Mouse (Mus musculus) G1E (cell line): Measurements from ENCODE around the gene Snx25.

Experiments used
- CTCF ChIP-seq: IDR thresholded peaks from 2 replicates; pipeline ENCODE4 v1.5.1; 2012; ENCODE audit warnings: low read depth, low read length, inconsistent platforms, mixed read lengths
- POLR2AphosphoS5 ChIP-seq: IDR thresholded peaks from 2 replicates; pipeline ENCODE4 v1.6.1; 2012; ENCODE audit warnings: low read depth, low read length, inconsistent platforms; ENCODE audit not compliant: insufficient replicate concordance

- TF ChIP-seq CTCF (no peak), POLR2AphosphoS5 (no peak)
Observed at GRCm38 (mm10) chr8:46151202-46152062, 527 bp downstream of the Snx25 start, which contains the start of gene Cfap97.
